Mouse (Mus musculus) 3134 (cell line): ENCODE data around the gene Pramel7.
"Not testable (repeated sequence)": the region's sequence is repeated elsewhere in the genome, so short reads cannot be mapped to it uniquely, and the experiment has no call there.

Experiments
- DNase-seq: peaks from one replicate; pipeline ENCODE4 v3.0.0-alpha.2; 2011; ENCODE audit warnings: low spot score; ENCODE audit not compliant: insufficient read length; ENCODE audit errors: extremely low read depth

Pramel7 gene

DNA sequence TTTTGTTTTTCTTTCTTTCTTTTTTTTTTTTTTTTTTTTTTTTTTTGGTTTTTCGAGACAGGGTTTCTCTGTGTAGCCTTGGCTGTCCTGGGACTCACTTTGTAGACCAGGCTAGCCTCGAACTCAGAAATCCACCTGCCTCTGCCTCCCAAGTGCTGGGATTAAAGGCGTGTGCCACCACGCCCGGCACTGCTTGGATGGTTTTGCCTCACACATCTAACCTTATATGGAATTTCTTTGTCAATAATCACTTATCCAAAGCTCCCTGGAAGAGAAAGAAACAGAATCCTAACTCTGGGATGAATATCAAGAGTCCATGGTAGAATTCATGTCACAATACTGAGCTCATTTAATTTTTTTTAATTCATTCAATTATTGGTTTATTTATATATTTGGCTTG, at the start of gene Pramel7:
Pramel7 (minus strand) TSS at position 101 of the 400 bp plus-strand sequence.
- not testable (repeated sequence) for DNase-seq

GRCm38 (mm10) chr2:87545442-87545841, 48.5 kb upstream of the Pramel7 start, which contains the start of gene Olfr1128:
Gene Olfr1128 (minus strand): TSS chr2:87545542.
- DNase-seq = no peak

- DNase-seq = no peak
Observed at GRCm38 (mm10) chr2:87534826-87535225, 37.9 kb upstream of the Pramel7 start.

DNA sequence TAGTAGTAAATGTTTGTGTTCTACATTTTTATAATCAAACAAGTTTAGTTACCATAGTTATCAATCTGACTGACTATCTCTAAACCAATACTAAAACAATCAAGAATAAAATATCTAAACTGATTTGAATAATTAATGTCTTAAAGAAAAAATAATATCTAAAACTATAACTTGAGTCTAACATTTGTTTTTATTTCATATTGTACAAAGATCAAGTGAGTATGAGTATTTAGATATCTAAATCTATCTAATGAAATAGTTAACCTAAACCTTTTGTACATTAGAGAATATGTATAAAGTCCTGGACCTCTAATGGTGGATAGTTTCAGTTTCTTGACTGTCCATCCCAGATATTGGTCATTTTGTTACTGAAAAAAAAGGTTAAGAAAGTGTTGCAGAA, 34.6 kb upstream of the Pramel7 start, which contains the start of gene Olfr153:
Olfr153 (plus strand) TSS at position 301 of the 400 bp plus-strand sequence.
- no peak for DNase-seq

DNA sequence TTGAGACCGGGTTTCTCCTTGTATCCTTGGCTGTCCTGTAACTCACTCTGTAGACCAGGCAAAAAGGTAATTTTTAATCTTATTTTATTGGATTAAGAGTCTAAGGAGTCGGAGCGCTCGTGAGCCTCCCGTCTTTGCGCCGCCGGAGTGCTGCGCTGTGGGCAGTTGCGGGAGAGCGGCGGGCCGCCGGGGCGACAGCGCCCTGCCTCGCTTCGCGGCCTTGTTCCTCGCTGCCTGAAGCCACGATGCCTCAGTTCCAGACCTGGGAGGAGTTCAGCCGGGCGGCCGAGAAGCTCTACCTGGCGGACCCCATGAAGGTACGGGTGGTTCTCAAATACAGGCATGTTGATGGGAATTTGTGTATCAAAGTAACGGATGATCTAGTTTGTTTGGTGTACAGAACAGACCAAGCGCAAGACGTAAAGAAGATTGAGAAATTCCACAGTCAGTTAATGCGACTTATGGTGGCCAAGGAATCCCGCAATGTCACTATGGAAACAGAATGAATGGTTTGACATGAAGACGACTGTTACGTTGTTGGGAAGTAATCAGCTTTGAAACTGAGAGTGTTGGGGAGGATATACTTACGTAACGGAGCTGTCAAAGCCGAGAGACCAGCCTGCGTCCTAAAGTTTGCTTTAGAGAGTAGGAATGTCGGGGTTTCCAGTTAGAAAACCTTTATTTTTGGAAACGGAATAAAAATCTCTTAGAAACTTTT, 29.2 kb upstream of the Pramel7 start:
- peak; percentile 1 for DNase-seq

DNA sequence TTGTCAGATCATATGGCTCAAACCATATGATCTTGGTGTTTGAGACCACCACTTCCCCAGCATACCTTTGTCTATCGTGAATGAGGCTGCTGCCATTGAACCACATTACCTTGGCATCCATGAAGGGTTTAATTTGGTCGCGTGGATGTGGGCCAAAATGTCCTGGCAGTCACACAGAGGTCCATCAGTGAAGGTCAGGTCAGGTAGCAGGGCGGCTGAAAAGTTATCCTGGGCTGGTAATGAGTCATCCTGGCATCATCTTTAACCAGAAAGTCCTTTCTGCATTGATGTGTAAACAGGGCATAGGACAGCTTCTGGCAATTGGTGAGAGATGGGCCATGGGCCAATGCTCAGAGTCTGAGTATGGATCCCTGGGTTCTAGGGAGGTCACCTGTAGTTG, 23.8 kb upstream of the Pramel7 start:
- no peak for DNase-seq

DNA sequence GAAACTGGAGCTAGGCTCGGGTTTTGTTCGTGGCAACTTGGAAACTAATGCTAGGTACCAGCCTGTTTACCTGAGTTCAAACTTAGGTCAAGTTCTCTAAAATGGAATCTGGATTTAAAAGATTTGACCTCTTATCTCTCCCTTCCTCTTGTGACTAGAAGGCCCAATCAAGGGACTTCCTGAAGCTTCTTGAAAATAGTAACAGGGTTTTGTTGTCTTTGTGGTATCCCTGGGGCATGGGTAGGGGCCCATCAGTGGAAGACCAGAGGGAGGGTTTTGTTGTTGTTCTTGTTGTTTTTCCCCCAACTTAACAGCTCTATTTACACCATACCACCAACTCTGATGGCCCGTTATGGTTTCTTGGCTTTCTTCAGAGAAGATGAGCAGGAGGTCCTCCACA, 19.7 kb upstream of the Pramel7 start:
- DNase-seq = no peak

- no peak for DNase-seq
Observed at GRCm38 (mm10) chr2:87515457-87516060, 18.7 kb upstream of the Pramel7 start.

DNA sequence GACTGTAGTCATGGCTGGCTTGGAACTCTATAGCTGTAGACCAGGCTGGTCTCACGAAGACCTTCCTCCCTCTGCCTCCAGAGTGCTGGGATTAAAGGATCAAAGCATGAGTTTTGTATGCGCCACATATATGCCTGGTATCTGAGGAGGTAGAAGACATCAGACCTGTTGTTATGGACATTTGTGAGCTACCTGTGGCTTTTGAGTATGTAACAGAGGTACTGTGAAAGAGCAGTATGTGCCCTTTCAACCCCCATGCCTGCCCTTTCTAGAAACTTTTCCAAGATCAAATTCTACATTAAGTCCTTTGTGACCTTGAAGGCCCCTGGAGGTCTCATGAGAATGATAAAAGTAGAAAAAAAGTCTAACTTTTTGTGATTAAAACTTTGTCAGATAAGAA, 18.2 kb upstream of the Pramel7 start:
- DNase-seq = no peak

GRCm38 (mm10) chr2:87506265-87506664, 9.4 kb upstream of the Pramel7 start, which contains the start of gene Pramel6:
Gene Pramel6 (plus strand): TSS chr2:87506565.
- DNase-seq = no peak

GRCm38 (mm10) chr2:87482276-87482675, 14.6 kb downstream of the Pramel7 start:
- no peak for DNase-seq

DNA sequence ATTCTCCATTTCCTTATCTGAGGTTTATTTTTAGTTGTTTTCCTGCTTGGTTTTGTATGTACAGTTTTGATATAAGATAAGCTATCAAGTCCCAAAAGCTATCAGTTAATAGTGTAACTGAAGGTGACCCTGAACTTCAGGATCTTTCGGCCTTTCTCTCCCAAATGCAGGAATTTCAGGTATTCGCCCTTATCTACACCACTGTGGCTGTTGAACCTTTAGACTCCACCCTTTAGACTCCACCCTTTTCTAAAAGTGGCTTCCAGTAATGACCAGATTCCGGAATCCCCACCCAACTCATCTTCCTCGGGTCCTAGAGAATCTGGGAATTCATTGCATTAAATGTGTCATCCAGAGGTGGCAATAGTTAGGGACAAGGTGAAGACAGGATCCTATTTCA, 15.7 kb downstream of the Pramel7 start:
- no peak for DNase-seq

- no peak for DNase-seq
Observed at GRCm38 (mm10) chr2:87480207-87480606, 16.7 kb downstream of the Pramel7 start.

DNA sequence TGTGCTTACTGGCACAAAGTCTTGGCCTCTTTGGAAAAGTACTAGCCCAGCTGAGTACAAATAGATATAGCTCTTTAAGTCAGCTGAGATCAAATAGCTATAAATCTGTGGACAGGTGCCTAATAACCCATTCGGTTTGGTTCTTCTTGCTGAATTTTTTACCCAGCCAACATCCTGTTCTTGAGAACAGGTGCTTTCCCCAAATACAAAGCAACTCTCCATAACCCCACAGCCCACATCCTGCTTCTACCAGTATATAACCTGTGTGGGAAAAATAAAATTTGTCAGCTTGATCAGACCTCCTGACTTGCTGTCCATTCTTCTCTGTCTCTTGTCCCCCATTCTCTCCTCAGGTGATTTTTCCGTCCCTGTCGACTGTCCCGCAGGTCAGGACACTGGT, 35.1 kb downstream of the Pramel7 start:
- DNase-seq = no peak

- no peak for DNase-seq
Observed at GRCm38 (mm10) chr2:87453662-87454061, 43.2 kb downstream of the Pramel7 start, which contains the start of gene Olfr1126. Gene Olfr1126 (plus strand): TSS chr2:87453962.
